Mouse (Mus musculus) liver, adult 2 months (tissue): ENCODE measurements around the gene Psmc1. TPM values are rescaled to one million over a fixed set of nuclear protein-coding genes. Genes with fewer than 3 reads are reported as not detected.
A peak's percentile ranks its signal among the peaks of the same experiment; 100 is the strongest.

Source experiments
- DNase-seq: peaks from one replicate; pipeline ENCODE4 v3.0.0-alpha.2; 2011; ENCODE audit warnings: low read depth, low spot score; ENCODE audit errors: extremely low read depth
- H3K27ac ChIP-seq: fragments of 200-500 bp; replicated peaks from 2 replicates; pipeline ENCODE4 v1.5.1; 2012; ENCODE audit warnings: low read depth, mild to moderate bottlenecking, control low read depth, inconsistent platforms, low read length; ENCODE audit not compliant: insufficient read depth
- H3K27me3 ChIP-seq: fragments of 200-500 bp; 2 replicates; pipeline ENCODE4 v1.6.1; 2012; ENCODE audit warnings: mild to moderate bottlenecking, moderate library complexity, low read length, inconsistent platforms; ENCODE audit not compliant: control insufficient read depth, insufficient read depth
- H3K36me3 ChIP-seq: fragments of 200-500 bp; 2 replicates; pipeline ENCODE4 v1.6.1; 2012; ENCODE audit warnings: low read length, inconsistent platforms; ENCODE audit not compliant: control insufficient read depth, insufficient read depth
- H3K4me1 ChIP-seq: fragments of 200-500 bp; 2 replicates; pipeline ENCODE4 v1.6.1; 2011; ENCODE audit warnings: low read length; ENCODE audit not compliant: control insufficient read depth, insufficient read depth
- H3K4me3 ChIP-seq: fragments of 200-500 bp; 2 replicates; pipeline ENCODE4 v1.5.1; 2011; ENCODE audit warnings: low read depth, mild to moderate bottlenecking, control low read depth, low read length, moderate library complexity; ENCODE audit not compliant: insufficient read depth
- H3K79me2 ChIP-seq: fragments of 200-500 bp; 2 replicates; pipeline ENCODE4 v1.6.1; 2012; ENCODE audit warnings: inconsistent platforms, mild to moderate bottlenecking, low read length, moderate library complexity; ENCODE audit not compliant: control insufficient read depth, insufficient read depth
- H3K9ac ChIP-seq: fragments of 200-500 bp; 2 replicates; pipeline ENCODE4 v1.6.1; 2012; ENCODE audit warnings: low read depth, mild to moderate bottlenecking, control low read depth, inconsistent platforms, low read length
- CTCF ChIP-seq: fragments of 200-500 bp; IDR thresholded peaks from 2 replicates; pipeline ENCODE4 v1.5.1; 2011; ENCODE audit warnings: low read depth, low read length, control low read depth
- POLR2A ChIP-seq: fragments of 200-500 bp; IDR thresholded peaks from 2 replicates; pipeline ENCODE4 v1.6.1; 2011; ENCODE audit warnings: low read length, control low read depth; ENCODE audit not compliant: insufficient read depth; ENCODE audit errors: extremely low read depth
- WGBS: fragments of 180-500 bp; shearing (Covaris S2); methylation state at CpG from one replicate; pipeline ENCODE4 v1.1.7; 2018; 5-methylcytosine and 5-hydroxymethylcytosine counted together
- polyA plus RNA-seq: library from polyadenylated mRNA; depleted of rRNA; stranded (reverse); fragments of >200 nt; gene quantifications from 2 replicates; pipeline ENCODE4 v1.2.3, GENCODE M21; 2012; rRNA removed
- total RNA-seq: library from RNA; depleted of rRNA; stranded (reverse); fragments of >200 nt; gene quantifications from 2 replicates; pipeline ENCODE4 v1.2.3, GENCODE M21; 2014; rRNA removed

Gene Psmc1
- total and polyA plus RNA-seq, 2 experiments = 42.8 to 104 TPM

GRCm38 (mm10) chr12:100167931-100168871 lies 58.2 kb downstream of the Psmc1 start:
- Histone ChIP-seq H3K9ac (peak overlapping the region; percentile 32), H3K36me3 (no peaks in the 10 kb centered on the region), H3K79me2 (no peaks in the 10 kb centered on the region), H3K27me3 (no peaks in the 10 kb centered on the region), H3K27ac (peak overlapping the region; percentile 25), H3K4me1 (no peaks in the 10 kb centered on the region), H3K4me3 (peak overlapping the region; percentile 48)
- 20% methylated on average over 24 of the region's 28 CpGs for WGBS
- no peak for TF ChIP-seq POLR2A
- peak; percentile 27 for DNase-seq

DNA sequence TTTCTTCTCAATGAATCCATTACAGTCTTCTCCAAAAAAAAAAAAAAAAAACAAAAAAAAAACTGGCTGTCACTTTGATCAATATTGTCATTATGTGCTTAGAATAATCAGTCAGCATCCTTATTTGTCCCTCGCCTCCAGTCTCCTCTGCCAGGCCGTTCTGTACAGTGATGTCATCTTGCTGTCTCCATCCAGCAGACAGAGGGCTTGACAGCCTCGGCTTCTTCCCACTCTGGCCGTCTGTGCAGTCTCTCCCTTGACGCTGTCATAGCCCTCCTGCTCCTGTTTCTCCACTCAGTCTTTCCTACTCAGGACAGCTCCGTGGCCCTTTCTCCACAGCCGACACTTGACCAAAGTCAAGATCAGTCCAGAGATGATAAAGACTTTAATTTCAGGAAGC lies 62.5 kb downstream of the Psmc1 start:
- Histone ChIP-seq H3K9ac (no peak overlapping the region), H3K4me3 (no peak overlapping the region), H3K27ac (no peak overlapping the region), H3K36me3 (no peaks in the 10 kb centered on the region), H3K27me3 (no peaks in the 10 kb centered on the region), H3K4me1 (no peaks in the 10 kb centered on the region), H3K79me2 (no peaks in the 10 kb centered on the region)
- no peak for DNase-seq
- 69% methylated on average over 7 of the region's 7 CpGs for WGBS
- TF ChIP-seq CTCF (no peak), POLR2A (no peak)

Other genes starting within 250 kb of the Psmc1 start
- 0.28 and 0.34 TPM in 2 replicates for gene Efcab11, start 225.7 kb upstream of the Psmc1 start, total RNA-seq
- 0.09 and 0.12 TPM in 2 replicates for gene Efcab11, start 225.7 kb upstream of the Psmc1 start, polyA plus RNA-seq
- gene Tdp1, start 225.6 kb upstream of the Psmc1 start, total RNA-seq = 3.0 and 4.6 TPM in 2 replicates
- gene Tdp1, start 225.6 kb upstream of the Psmc1 start, polyA plus RNA-seq = 3.7 TPM in 2 replicates
- 0.34 and 0.65 TPM in 2 replicates for gene Kcnk13, start 145.7 kb upstream of the Psmc1 start, total RNA-seq
- gene Kcnk13, start 145.7 kb upstream of the Psmc1 start, polyA plus RNA-seq = 0.22 and 0.23 TPM in 2 replicates
- gene Nrde2, start 49.5 kb downstream of the Psmc1 start, total RNA-seq = 6.8 and 8.1 TPM in 2 replicates
- gene Nrde2, start 49.5 kb downstream of the Psmc1 start, polyA plus RNA-seq = 3.4 and 4.5 TPM in 2 replicates
- gene Calm1, start 89.3 kb downstream of the Psmc1 start, total RNA-seq = 117 and 123 TPM in 2 replicates
- 114 and 119 TPM in 2 replicates for gene Calm1, start 89.3 kb downstream of the Psmc1 start, polyA plus RNA-seq